Mouse (Mus musculus) MEL (cell line): Measurements from ENCODE around the gene Atf5.

Experiments used
- CHD1 ChIP-seq: IDR thresholded peaks from 2 replicates; pipeline ENCODE4 v1.6.1; 2012; ENCODE audit warnings: low read depth, mild to moderate bottlenecking, inconsistent platforms, low read length, improper control_type of control experiment
- CTCF ChIP-seq, 3 experiments: IDR thresholded peaks in 2 of 3; conservative IDR thresholded peaks in 1 of 3; 2 replicates each; pipeline ENCODE4 v1.5.1; 2011 to 2012; ENCODE audit warnings: low read length in 3 of 3, low read depth in 2 of 3, mild to moderate bottlenecking in 2 of 3, improper control_type of control experiment in 1 of 3, inconsistent platforms in 1 of 3, mixed read lengths in 1 of 3, moderate library complexity in 1 of 3; ENCODE audit not compliant: control insufficient read depth in 1 of 3, insufficient read depth in 1 of 3, poor library complexity in 1 of 3, severe bottlenecking in 1 of 3
- EP300 ChIP-seq, 2 experiments: IDR thresholded peaks; 2 replicates each; pipeline ENCODE4 v1.6.1; 2011; ENCODE audit warnings: improper control_type of control experiment in 2 of 2, low read length in 2 of 2, low read depth in 1 of 2, mild to moderate bottlenecking in 1 of 2
- GABPA ChIP-seq: IDR thresholded peaks from 2 replicates; pipeline ENCODE4 v1.6.1; 2012; ENCODE audit warnings: low read depth, mild to moderate bottlenecking, inconsistent platforms, low read length, improper control_type of control experiment, moderate library complexity
- MAFK ChIP-seq: IDR thresholded peaks from 2 replicates; pipeline ENCODE4 v1.6.1; 2011; ENCODE audit warnings: low read depth, mild to moderate bottlenecking, low read length, improper control_type of control experiment, borderline replicate concordance
- MEF2A ChIP-seq: IDR thresholded peaks from 2 replicates; pipeline ENCODE4 v1.6.1; 2014; ENCODE audit warnings: low read depth, mild to moderate bottlenecking, inconsistent platforms, low read length, improper control_type of control experiment; ENCODE audit not compliant: poor library complexity, insufficient replicate concordance, severe bottlenecking; ENCODE audit errors: extremely low read depth
- POLR2A ChIP-seq, 2 experiments: IDR thresholded peaks; 2 replicates each; pipeline ENCODE4 v1.6.1; 2011 to 2012; ENCODE audit warnings: low read length in 2 of 2, mild to moderate bottlenecking in 2 of 2, control low read depth in 1 of 2, improper control_type of control experiment in 1 of 2, low read depth in 1 of 2, moderate library complexity in 1 of 2; ENCODE audit not compliant: control insufficient read depth in 1 of 2, insufficient read depth in 1 of 2, poor library complexity in 1 of 2
- RAD21 ChIP-seq: IDR thresholded peaks from 2 replicates; pipeline ENCODE4 v1.6.1; 2011; ENCODE audit warnings: mild to moderate bottlenecking, low read depth, low read length, improper control_type of control experiment
- TCF12 ChIP-seq: IDR thresholded peaks from 2 replicates; pipeline ENCODE4 v1.6.1; 2014; ENCODE audit warnings: low read depth, mild to moderate bottlenecking, inconsistent platforms, low read length, improper control_type of control experiment, moderate library complexity
- USF1 ChIP-seq: IDR thresholded peaks from 2 replicates; pipeline ENCODE4 v1.6.1; 2014; ENCODE audit warnings: low read depth, mild to moderate bottlenecking, inconsistent platforms, low read length, improper control_type of control experiment, moderate library complexity
- ZKSCAN1 ChIP-seq: IDR thresholded peaks from 2 replicates; pipeline ENCODE4 v1.6.1; 2012; ENCODE audit warnings: low read depth, mild to moderate bottlenecking, inconsistent platforms, low read length, improper control_type of control experiment, moderate library complexity

GRCm38 (mm10) chr7:44850789-44851624 lies 34.5 kb upstream of the Atf5 start:
- TF ChIP-seq POLR2A (IDR thresholded peaks at IDR 0.05; ENCODE audit: control insufficient read depth in 1 of 2, insufficient read depth in 1 of 2, low read depth in 1 of 2, low read length in 2 of 2, poor library complexity in 1 of 2) (no peak), MAFK (no peak), CTCF (IDR thresholded peaks at IDR 0.05 in 2 of 3, conservative IDR thresholded peaks at IDR 0.05 in 1 of 3; ENCODE audit: control insufficient read depth in 1 of 3, insufficient read depth in 1 of 3, low read depth in 2 of 3, low read length in 3 of 3, poor library complexity in 1 of 3, severe bottlenecking in 1 of 3) (no peak), GABPA (no peak), TCF12 (no peak), MEF2A (no peak), EP300 (IDR thresholded peaks at IDR 0.05; ENCODE audit: low read depth in 1 of 2, low read length in 2 of 2) (no peak), CHD1 (no peak), RAD21 (no peak), USF1 (no peak), ZKSCAN1 (no peak)
